Mouse (Mus musculus) kidney, adult 2 months (tissue): ENCODE results near the gene E2f4.

ENCODE experiments used
- CTCF ChIP-seq: fragments of 200-500 bp; conservative IDR thresholded peaks from 2 replicates; pipeline ENCODE4 v1.5.1; 2011; ENCODE audit warnings: low read depth, mild to moderate bottlenecking, control low read depth, low read length, moderate library complexity, mixed read lengths; ENCODE audit not compliant: insufficient read depth, insufficient read length
- POLR2A ChIP-seq: fragments of 200-500 bp; IDR thresholded peaks from one replicate; pipeline ENCODE4 v1.6.1; 2011; ENCODE audit warnings: low read depth, low read length, control low read depth

DNA sequence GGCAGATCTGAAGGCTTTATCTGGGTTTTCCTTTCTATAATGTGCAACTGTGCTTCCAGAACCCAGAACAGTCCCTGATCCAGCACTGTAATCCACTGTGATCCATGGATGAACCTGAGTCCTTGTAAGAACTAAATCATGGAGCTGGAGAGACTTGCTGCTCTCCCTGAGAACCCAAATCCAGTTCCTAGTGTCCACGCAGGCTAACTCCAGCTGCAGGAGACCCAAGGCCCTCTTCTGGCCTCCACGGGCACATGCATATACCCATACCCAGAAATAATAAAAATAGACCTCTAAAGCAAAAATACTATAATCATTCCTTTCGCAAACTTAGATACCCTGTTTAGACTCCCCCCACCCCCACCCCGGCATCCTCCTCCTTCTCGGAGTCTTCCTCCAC is 9.2 kb upstream of the E2f4 start:
- no peak for TF ChIP-seq CTCF
- TF ChIP-seq POLR2A, result no peak
